Mouse (Mus musculus): ENCODE results near the gene Cd52. TPM values are rescaled to one million over a fixed set of nuclear protein-coding genes. Genes with fewer than 3 reads are reported as not detected.

The Cd52 gene
- polyA plus RNA-seq, 1 experiment from 2014 or later, result 39.7 TPM

Other genes starting within 250 kb of the Cd52 start
- gene Rps6ka1, start 207.3 kb downstream of the Cd52 start, polyA plus RNA-seq (2015; fragmentation: Nextera tagmentation; extraction: Ambion mirVana), result 73.4 and 76.4 TPM in 2 replicates
- 1,858 and 2,056 TPM in 2 replicates for gene Hmgn2, start 126.4 kb downstream of the Cd52 start, polyA plus RNA-seq (2015; fragmentation: Nextera tagmentation; extraction: Ambion mirVana)
- 39.9 and 41.5 TPM in 2 replicates for gene Dhdds, start 94.2 kb downstream of the Cd52 start, polyA plus RNA-seq (2015; fragmentation: Nextera tagmentation; extraction: Ambion mirVana)
- gene Lin28a, start 76.2 kb downstream of the Cd52 start, polyA plus RNA-seq (2015; fragmentation: Nextera tagmentation; extraction: Ambion mirVana), result 0.12 and 0.17 TPM in 2 replicates
- gene Zfp683, start 41.2 kb downstream of the Cd52 start, polyA plus RNA-seq (2015; fragmentation: Nextera tagmentation; extraction: Ambion mirVana), result not detected in 2 replicates
- 11.1 and 11.9 TPM in 2 replicates for gene Crybg2, start 34.3 kb downstream of the Cd52 start, polyA plus RNA-seq (2015; fragmentation: Nextera tagmentation; extraction: Ambion mirVana)
- 4.3 and 5.7 TPM in 2 replicates for gene Ubxn11, start 7.5 kb upstream of the Cd52 start, polyA plus RNA-seq (2015; fragmentation: Nextera tagmentation; extraction: Ambion mirVana)
- 363 and 395 TPM in 2 replicates for gene Sh3bgrl3, start 33.7 kb upstream of the Cd52 start, polyA plus RNA-seq (2015; fragmentation: Nextera tagmentation; extraction: Ambion mirVana)
- 83.0 and 84.0 TPM in 2 replicates for gene Cep85, start 92.0 kb upstream of the Cd52 start, polyA plus RNA-seq (2015; fragmentation: Nextera tagmentation; extraction: Ambion mirVana)
- not detected in 2 replicates for gene Gm7534, start 107.9 kb upstream of the Cd52 start, polyA plus RNA-seq (2015; fragmentation: Nextera tagmentation; extraction: Ambion mirVana)
- gene Catsper4, start 132.3 kb upstream of the Cd52 start, polyA plus RNA-seq (2015; fragmentation: Nextera tagmentation; extraction: Ambion mirVana), result 0.26 and 0.31 TPM in 2 replicates
- 7.7 and 10.0 TPM in 2 replicates for gene Cnksr1, start 143.3 kb upstream of the Cd52 start, polyA plus RNA-seq (2015; fragmentation: Nextera tagmentation; extraction: Ambion mirVana)
- 0.28 and 0.37 TPM in 2 replicates for gene E130218I03Rik, start 148.6 kb upstream of the Cd52 start, polyA plus RNA-seq (2015; fragmentation: Nextera tagmentation; extraction: Ambion mirVana)
- gene Zfp593, start 150.5 kb upstream of the Cd52 start, polyA plus RNA-seq (2015; fragmentation: Nextera tagmentation; extraction: Ambion mirVana), result 15.1 and 15.9 TPM in 2 replicates
- not detected in 2 replicates for gene Gm30191, start 151.9 kb upstream of the Cd52 start, polyA plus RNA-seq (2015; fragmentation: Nextera tagmentation; extraction: Ambion mirVana)
- gene Grrp1, start 159.0 kb upstream of the Cd52 start, polyA plus RNA-seq (2015; fragmentation: Nextera tagmentation; extraction: Ambion mirVana), result 4.2 and 5.2 TPM in 2 replicates
- 18.9 and 20.0 TPM in 2 replicates for gene Pdik1l, start 192.8 kb upstream of the Cd52 start, polyA plus RNA-seq (2015; fragmentation: Nextera tagmentation; extraction: Ambion mirVana)
- gene Trim63, start 220.0 kb upstream of the Cd52 start, polyA plus RNA-seq (2015; fragmentation: Nextera tagmentation; extraction: Ambion mirVana), result 0.41 and 0.52 TPM in 2 replicates
- 0.75 and 0.86 TPM in 2 replicates for gene Slc30a2, start 248.1 kb upstream of the Cd52 start, polyA plus RNA-seq (2015; fragmentation: Nextera tagmentation; extraction: Ambion mirVana)